Comparison of ENCODE assay signal across 15 mouse cellular contexts in genomic region chr14:114547910-114548680, GRCm38 (mm10).
DNase-seq lines count a peak whose midpoint lies in the region; ATAC-seq and TF ChIP-seq lines count a peak whose summit lies in the region.
"Had no signal": no experiment of that assay in that cellular context is flagged by ENCODE, and none has a peak within 500 bp of the region (broad histone marks: within the 10 kb centered on the region; RNA-seq: fewer than 3 reads in every experiment).

No protein-coding gene starts in this region.

- DNase-seq in cerebellum, adult 8-10 months: no peak
- DNase-seq in right cerebral cortex, adult 18-20 months: peak; percentile 42
- no peak for DNase-seq in right cerebral cortex, postnatal 4 days
- DNase-seq in left cerebral cortex, adult 9 months (ENCODE audit: low spot score in 2 of 2): peak; percentile 43 to 74
- DNase-seq in thymus, postnatal 36 days: no peak
- no peak for DNase-seq in thymus, adult 2 months
- DNase-seq in natural killer cell, adult 2 months (ENCODE audit: low spot score in 2 of 2): no peak
- DNase-seq: gastrocnemius, postnatal 14 days; kidney, postnatal 25 days; lung, adult 18-20 months had no signal

- TF ChIP-seq CTCF in thymus, adult 2 months (IDR thresholded peaks at IDR 0.05; ENCODE audit: borderline replicate concordance, control insufficient read depth, extremely low read depth, insufficient read depth, low read length, poor library complexity): no peak

- H3K27ac ChIP-seq in thymus, adult 2 months (ENCODE audit: control insufficient read depth, insufficient read depth, low read length): no peak overlapping the region
- H3K27ac ChIP-seq: hindbrain, embryonic 12.5 days; limb, embryonic 13.5 days; stomach, postnatal 0 days had no signal

- no peak overlapping the region for H3K4me3 ChIP-seq in thymus, adult 2 months (ENCODE audit: control insufficient read depth, insufficient read depth, low read length)
- H3K4me3 ChIP-seq: hindbrain, embryonic 12.5 days; limb, embryonic 13.5 days had no signal

- ATAC-seq in cerebellum, adult (ENCODE audit: insufficient number of reproducible peaks, low FRiP score, low TSS enrichment): peak; percentile 80
- ATAC-seq: intestine, postnatal 0 days had no signal

- no peaks in the 10 kb centered on the region for H3K4me1 ChIP-seq in thymus, adult 2 months (replicated peaks; ENCODE audit: control insufficient read depth, insufficient read depth, low read length)
- H3K4me1 ChIP-seq: hindbrain, embryonic 12.5 days; limb, embryonic 13.5 days had no signal

- 89% methylated on average over 4 of the region's 4 CpGs for WGBS in thymus, adult 2 months

- no peaks in the 10 kb centered on the region for H3K27me3 ChIP-seq in thymus, adult 2 months (ENCODE audit: control insufficient read depth, insufficient read depth, low read length)
- H3K27me3 ChIP-seq: hindbrain, embryonic 12.5 days; limb, embryonic 13.5 days had no signal

- no peaks in the 10 kb centered on the region for H3K36me3 ChIP-seq in thymus, adult 2 months (ENCODE audit: control insufficient read depth, insufficient read depth, low read length)
- H3K36me3 ChIP-seq: hindbrain, embryonic 12.5 days; limb, embryonic 13.5 days had no signal

- no peak for TF ChIP-seq POLR2A in thymus, adult 2 months (IDR thresholded peaks at IDR 0.05; ENCODE audit: control insufficient read depth, extremely low read depth, insufficient read depth, low read length, poor library complexity)

Comparison
In these comparisons a context has a peak if more than half of its experiments do, and no peak if none do; other contexts are left out.
1. DNase-seq: peak in right cerebral cortex, adult 18-20 months (single experiment) and left cerebral cortex, adult 9 months (2 of 2); none in cerebellum, adult 8-10 months (single experiment), right cerebral cortex, postnatal 4 days (single experiment), thymus, postnatal 36 days (0 of 2), thymus, adult 2 months (single experiment) and natural killer cell, adult 2 months (0 of 2).